Mouse (Mus musculus) intestine, embryonic 14.5 days (tissue): Measurements from ENCODE around the gene Lrrc66. TPM values are rescaled to one million over a fixed set of nuclear protein-coding genes. Genes with fewer than 3 reads are reported as not detected.
A peak's percentile ranks its signal among the peaks of the same experiment; 100 is the strongest.

ENCODE experiments used
- ATAC-seq: fragments of 200-750 bp; cut with Nextera tagmentation; replicated peaks from 2 replicates; pipeline ENCODE4 v1.8.0; 2017; ENCODE audit warnings: low read depth, moderate number of reproducible peaks, moderate TSS enrichment, moderate library complexity; ENCODE audit not compliant: low FRiP score, low TSS enrichment
- DNase-seq: peaks from one replicate; pipeline ENCODE4 v3.0.0-alpha.2; 2018; ENCODE audit warnings: low spot score
- H3K27ac ChIP-seq: fragments of 300-500 bp; sonication (generic); 2 replicates; pipeline ENCODE4 v1.5.1; 2014; ENCODE audit warnings: low read depth, mild to moderate bottlenecking, control low read depth
- H3K27me3 ChIP-seq: fragments of 300-500 bp; sonication (generic); replicated peaks from 2 replicates; pipeline ENCODE4 v1.6.1; 2014; ENCODE audit warnings: low read length, control low read depth; ENCODE audit not compliant: control insufficient read depth, insufficient read depth
- H3K36me3 ChIP-seq: fragments of 300-500 bp; sonication (generic); 2 replicates; pipeline ENCODE4 v1.6.1; 2014; ENCODE audit warnings: low read length, control low read depth; ENCODE audit not compliant: control insufficient read depth, insufficient read depth
- H3K4me1 ChIP-seq: fragments of 300-500 bp; sonication (generic); replicated peaks from 2 replicates; pipeline ENCODE4 v1.6.1; 2014; ENCODE audit warnings: low read length, control low read depth, mixed read lengths; ENCODE audit not compliant: control insufficient read depth, insufficient read depth
- H3K4me2 ChIP-seq: fragments of 300-500 bp; sonication (generic); 2 replicates; pipeline ENCODE4 v1.6.1; 2014; ENCODE audit warnings: low read length
- H3K4me3 ChIP-seq: fragments of 300-500 bp; sonication (generic); 2 replicates; pipeline ENCODE4 v1.5.1; 2014; ENCODE audit warnings: low read depth, low read length, control low read depth, mixed read lengths
- H3K9ac ChIP-seq: fragments of 300-500 bp; sonication (generic); 2 replicates; pipeline ENCODE4 v1.6.1; 2014; ENCODE audit warnings: mild to moderate bottlenecking, low read length
- H3K9me3 ChIP-seq: fragments of 300-500 bp; sonication (generic); 2 replicates; pipeline ENCODE4 v1.6.1; 2016; ENCODE audit warnings: low read length, control low read depth; ENCODE audit not compliant: control insufficient read depth
- WGBS: fragments of 180-500 bp; shearing (Covaris S2); extraction: QIAGEN DNeasy Blood & Tissue Kit; methylation state at CpG from one replicate; pipeline ENCODE4 v1.1.7; 2014; 5-methylcytosine and 5-hydroxymethylcytosine counted together
- polyA plus RNA-seq: library from polyadenylated mRNA; unstranded; fragments of >200 nt; fragmentation: Nextera tagmentation; extraction: Ambion mirVana; gene quantifications from 2 replicates; pipeline ENCODE4 v1.2.1, GENCODE M21; 2014

Lrrc66 gene
- 1.0 and 1.1 TPM in 2 replicates for polyA plus RNA-seq

- ATAC-seq = no peak
- WGBS = 73% methylated on average over 8 of the region's 8 CpGs
- Histone ChIP-seq H3K4me3 (no peak within 1 kb of the TSS), H3K36me3 (peaks cover 19% of the 10 kb centered on the region), H3K27me3 (no peaks in the 10 kb centered on the region), H3K4me2 (no peak within 1 kb of the TSS), H3K27ac (no peak within 1 kb of the TSS), H3K4me1 (no peaks in the 10 kb centered on the region), H3K9ac (no peak within 1 kb of the TSS), H3K9me3 (peaks cover 6% of the 10 kb centered on the region)
- no peak for DNase-seq
Measured at GRCm38 (mm10) chr5:73632291-73632690, at the start of gene Lrrc66. Gene Lrrc66 (minus strand): TSS chr5:73632526.

GRCm38 (mm10) chr5:73676626-73677025, 44.3 kb upstream of the Lrrc66 start:
- H3K9me3 ChIP-seq = no peaks in the 10 kb centered on the region
- H3K9ac ChIP-seq = no peak overlapping the region
- no peaks in the 10 kb centered on the region for H3K4me1 ChIP-seq
- H3K4me3 ChIP-seq = no peak overlapping the region
- H3K27ac ChIP-seq = no peak overlapping the region
- 63% methylated on average over 13 of the region's 13 CpGs for WGBS
- no peak overlapping the region for H3K4me2 ChIP-seq
- no peaks in the 10 kb centered on the region for H3K27me3 ChIP-seq
- DNase-seq (no peak), ATAC-seq (no peak)
- H3K36me3 ChIP-seq = no peaks in the 10 kb centered on the region

GRCm38 (mm10) chr5:73675604-73676003, 43.3 kb upstream of the Lrrc66 start:
- DNase-seq (no peak), ATAC-seq (no peak)
- H3K27me3 ChIP-seq = no peaks in the 10 kb centered on the region
- WGBS = 78% methylated on average over 3 of the region's 3 CpGs
- H3K27ac ChIP-seq = no peak overlapping the region
- H3K9me3 ChIP-seq = no peaks in the 10 kb centered on the region
- H3K9ac ChIP-seq = no peak overlapping the region
- no peak overlapping the region for H3K4me2 ChIP-seq
- no peaks in the 10 kb centered on the region for H3K4me1 ChIP-seq
- no peaks in the 10 kb centered on the region for H3K36me3 ChIP-seq
- no peak overlapping the region for H3K4me3 ChIP-seq

- H3K36me3 ChIP-seq = no peaks in the 10 kb centered on the region
- H3K4me2 ChIP-seq = no peak overlapping the region
- no peak for ATAC-seq
- peak; percentile 48 for DNase-seq
- no peaks in the 10 kb centered on the region for H3K27me3 ChIP-seq
- no peaks in the 10 kb centered on the region for H3K9me3 ChIP-seq
- H3K27ac ChIP-seq = no peak overlapping the region
- H3K9ac ChIP-seq = no peak overlapping the region
- 0 out of 2 replicates have a peak, but pooled peaks cover 3% of the 10 kb centered on the region for H3K4me1 ChIP-seq
- no peak overlapping the region for H3K4me3 ChIP-seq
- 65% methylated on average over 26 of the region's 26 CpGs for WGBS
Measured at GRCm38 (mm10) chr5:73669386-73669785, 37.1 kb upstream of the Lrrc66 start.

- no peak overlapping the region for H3K27ac ChIP-seq
- no peaks in the 10 kb centered on the region for H3K27me3 ChIP-seq
- H3K9me3 ChIP-seq = no peaks in the 10 kb centered on the region
- ATAC-seq (no peak), DNase-seq (no peak)
- H3K4me2 ChIP-seq = no peak overlapping the region
- no peaks in the 10 kb centered on the region for H3K36me3 ChIP-seq
- 0 out of 2 replicates have a peak, but pooled peaks cover 3% of the 10 kb centered on the region for H3K4me1 ChIP-seq
- no peak overlapping the region for H3K4me3 ChIP-seq
- no peak overlapping the region for H3K9ac ChIP-seq
- WGBS = 85% methylated on average over 2 of the region's 2 CpGs
Measured at GRCm38 (mm10) chr5:73667877-73668276, 35.6 kb upstream of the Lrrc66 start.

GRCm38 (mm10) chr5:73666695-73667094, 34.4 kb upstream of the Lrrc66 start:
- no peak overlapping the region for H3K9ac ChIP-seq
- no peaks in the 10 kb centered on the region for H3K9me3 ChIP-seq
- H3K4me3 ChIP-seq = no peak overlapping the region
- no peak overlapping the region for H3K4me2 ChIP-seq
- H3K27me3 ChIP-seq = no peaks in the 10 kb centered on the region; the same call in 1 of the 2 replicates
- DNase-seq (no peak), ATAC-seq (no peak)
- H3K4me1 ChIP-seq = 0 out of 2 replicates have a peak, but pooled peaks cover 3% of the 10 kb centered on the region
- WGBS = 77% methylated on average over 2 of the region's 2 CpGs
- H3K36me3 ChIP-seq = no peaks in the 10 kb centered on the region
- no peak overlapping the region for H3K27ac ChIP-seq

DNA sequence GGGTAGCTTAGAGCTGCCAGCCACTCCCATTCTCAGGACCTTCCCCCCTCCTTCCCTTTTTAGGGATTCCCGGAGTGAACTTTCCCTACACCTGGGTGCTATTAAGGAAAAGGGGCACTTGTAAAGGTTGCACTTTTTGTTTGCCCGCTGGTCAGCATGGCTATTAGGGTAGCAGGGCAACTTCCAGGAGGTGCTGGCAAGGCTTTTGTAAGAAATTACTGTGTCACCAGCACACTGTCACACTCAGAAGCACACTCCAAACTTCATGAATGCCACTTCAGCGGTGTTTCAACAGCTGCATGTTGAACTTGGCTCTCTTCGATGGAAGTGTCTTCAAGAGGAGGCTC, 19.5 kb upstream of the Lrrc66 start:
- peak; percentile 54 for DNase-seq

DNA sequence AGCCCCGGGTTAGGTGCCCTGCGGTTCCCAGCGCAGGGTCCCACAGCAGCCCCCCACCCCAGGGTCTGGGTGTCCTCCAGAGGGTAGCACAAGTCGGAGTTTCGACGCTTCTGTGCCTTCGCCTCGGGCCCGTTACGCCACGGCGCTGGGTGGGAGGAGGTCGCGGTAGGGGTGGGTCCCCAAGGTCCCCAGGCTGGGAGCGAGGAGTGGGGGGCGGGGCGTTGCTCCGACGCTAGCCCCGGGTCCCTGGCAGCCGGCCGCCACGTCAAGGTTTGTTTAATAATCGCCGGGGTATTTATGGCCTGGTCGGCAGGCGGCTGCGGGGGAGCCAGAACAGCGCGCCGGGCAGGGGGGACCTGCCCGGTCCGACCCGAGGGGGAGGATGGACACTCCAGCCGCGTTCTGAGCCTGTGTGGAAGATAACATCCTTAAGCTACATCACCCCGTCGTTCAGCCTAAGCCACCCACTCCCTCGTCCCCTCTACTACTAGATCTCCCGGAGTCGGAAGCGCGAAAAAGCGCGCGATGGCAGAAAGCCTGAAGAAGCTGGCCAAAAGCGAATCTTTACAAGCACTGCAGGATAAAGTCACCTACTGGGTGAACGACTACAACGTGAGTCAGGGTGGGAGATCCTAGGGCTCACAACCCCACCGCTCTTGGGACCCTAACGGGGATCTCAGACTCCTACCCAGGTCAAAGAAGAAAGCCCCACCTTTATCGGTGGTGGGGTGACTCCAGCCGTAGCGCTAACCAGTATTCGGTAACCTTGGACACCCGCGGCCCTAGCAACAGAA, 18.9 kb upstream of the Lrrc66 start, which contains the start of gene Spata18:
TSS of gene Spata18 (plus strand) at position 319 of the 794 bp plus-strand sequence.
- H3K27ac ChIP-seq = no peak within 1 kb of the TSS
- H3K4me1 ChIP-seq = 0 out of 2 replicates have a peak, but pooled peaks cover 10% of the 10 kb centered on the region
- WGBS = under 1% methylated on average over 57 of the region's 57 CpGs
- peak within 1 kb of the TSS; percentile 99 for H3K4me2 ChIP-seq
- H3K27me3 ChIP-seq = peaks cover 64% of the 10 kb centered on the region
- H3K9me3 ChIP-seq = no peaks in the 10 kb centered on the region
- ATAC-seq (no peak), DNase-seq (peak; percentile 74)
- H3K9ac ChIP-seq = peak within 1 kb of the TSS; percentile 37
- no peaks in the 10 kb centered on the region for H3K36me3 ChIP-seq
- peak within 1 kb of the TSS; percentile 50 for H3K4me3 ChIP-seq

More for the DNA sequence above, 19.5 kb upstream of the Lrrc66 start:
- H3K27me3 ChIP-seq = peaks cover 64% of the 10 kb centered on the region
- no peak overlapping the region for H3K9ac ChIP-seq
- 0 out of 2 replicates have a peak, but pooled peaks cover 10% of the 10 kb centered on the region for H3K4me1 ChIP-seq
- no peaks in the 10 kb centered on the region for H3K9me3 ChIP-seq
- H3K36me3 ChIP-seq = no peaks in the 10 kb centered on the region
- H3K4me2 ChIP-seq = peak overlapping the region; percentile 99
- H3K27ac ChIP-seq = no peak overlapping the region
- H3K4me3 ChIP-seq = peak overlapping the region; percentile 50
- no peak for ATAC-seq
- whole genome bisulfite sequencing = under 1% methylated on average over 4 of the region's 4 CpGs
